Mouse (Mus musculus): ENCODE results near the gene Cox15.

DNA sequence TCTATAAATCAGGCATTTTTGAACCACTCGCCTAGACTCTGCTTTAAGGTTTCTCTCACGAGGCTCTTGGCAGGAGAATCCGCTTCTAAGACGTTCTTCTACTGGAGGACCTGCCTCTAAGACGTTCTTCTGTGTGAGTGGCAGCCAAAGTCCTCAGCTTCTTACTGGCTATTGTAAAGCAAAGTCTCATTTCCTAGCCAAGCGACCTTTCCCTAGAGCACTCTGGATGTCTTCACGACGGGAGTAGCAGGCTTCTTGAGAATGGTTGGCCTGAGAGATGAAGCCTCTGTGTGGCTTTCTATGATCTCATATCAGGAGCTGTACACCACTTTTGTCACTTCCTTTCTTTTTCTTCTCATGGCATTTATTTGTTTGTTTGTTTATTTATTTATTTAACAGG, 42.7 kb upstream of the Cox15 start:
- TF ChIP-seq CTCF (IDR thresholded peaks at IDR 0.05; ENCODE audit: borderline replicate concordance, insufficient read depth, low read depth, low read length) (no peak), POLR2A (IDR thresholded peaks at IDR 0.05; ENCODE audit: borderline replicate concordance, insufficient read depth, low read length) (no peak)
